Mouse (Mus musculus) regulatory T cell (primary cell): ENCODE results near the gene Uso1.

Experiments
- in situ Hi-C: fragments of 300-600 bp; cut with MboI, MseI; formaldehyde crosslinking; loops from one replicate; pipeline ENCODE4 v1.15.1; 2025; ENCODE audit warnings: high pct_unique_total_duplicates

The Uso1 gene

GRCm38 (mm10) chr5:92137239-92138046 is at the start of gene Uso1:
Uso1 (plus strand) TSS chr5:92137938.
- in situ Hi-C loops = no loop called here

GRCm38 (mm10) chr5:92093263-92094061 is 44.3 kb upstream of the Uso1 start:
- in situ Hi-C loops = no loop called here

GRCm38 (mm10) chr5:92094062-92094415 is 43.7 kb upstream of the Uso1 start:
- in situ Hi-C loops = no loop called here

- in situ Hi-C loops = no loop called here
These were observed 41.0 kb upstream of the Uso1 start for GRCm38 (mm10) chr5:92096786-92097185.

- in situ Hi-C loops = no loop called here
These were observed 40.0 kb upstream of the Uso1 start for GRCm38 (mm10) chr5:92097779-92098178.

GRCm38 (mm10) chr5:92098351-92099109 is 39.2 kb upstream of the Uso1 start:
- in situ Hi-C loops = no loop called here

GRCm38 (mm10) chr5:92101601-92102000 is 36.1 kb upstream of the Uso1 start:
- in situ Hi-C loops = no loop called here

- in situ Hi-C loops = no loop called here
These were observed 34.7 kb upstream of the Uso1 start for GRCm38 (mm10) chr5:92103062-92103461.

GRCm38 (mm10) chr5:92103816-92104415 is 33.8 kb upstream of the Uso1 start:
- in situ Hi-C loops = no loop called here

- in situ Hi-C loops = no loop called here
These were observed 31.2 kb upstream of the Uso1 start for GRCm38 (mm10) chr5:92106327-92107125.

- in situ Hi-C loops = no loop called here
These were observed 30.5 kb upstream of the Uso1 start for GRCm38 (mm10) chr5:92107282-92107681.

- in situ Hi-C loops = no loop called here
These were observed 26.9 kb upstream of the Uso1 start for GRCm38 (mm10) chr5:92110818-92111355.

- in situ Hi-C loops = no loop called here
These were observed 25.6 kb upstream of the Uso1 start for GRCm38 (mm10) chr5:92112175-92112574.

- in situ Hi-C loops = no loop called here
These were observed 25.2 kb upstream of the Uso1 start for GRCm38 (mm10) chr5:92112585-92112984.

GRCm38 (mm10) chr5:92113484-92113883 is 24.3 kb upstream of the Uso1 start:
- in situ Hi-C loops = no loop called here

GRCm38 (mm10) chr5:92114223-92114622 is 23.5 kb upstream of the Uso1 start:
- in situ Hi-C loops = no loop called here

- in situ Hi-C loops = loop anchor here (5.0 kb wide), 1 partner anchor 38 kb away; no protein-coding TSS in a partner anchor
These were observed 22.8 kb upstream of the Uso1 start for GRCm38 (mm10) chr5:92114939-92115338.

- in situ Hi-C loops = loop anchor here (5.0 kb wide), 1 partner anchor 41 kb away; no protein-coding TSS in a partner anchor
These were observed 19.8 kb upstream of the Uso1 start for GRCm38 (mm10) chr5:92117823-92118403.

GRCm38 (mm10) chr5:92121636-92122035 is 16.1 kb upstream of the Uso1 start:
- in situ Hi-C loops = no loop called here

GRCm38 (mm10) chr5:92125446-92125845 is 12.3 kb upstream of the Uso1 start:
- in situ Hi-C loops = no loop called here
